Mouse (Mus musculus) lung, adult 18-20 months (tissue): Measurements from ENCODE around the gene Gm10277.

Experiments used
- DNase-seq, 2 experiments: peaks; one replicate each; pipeline ENCODE4 v3.0.0; 2022; ENCODE audit warnings: mixed read lengths in 2 of 2

The Gm10277 gene

GRCm38 (mm10) chr11:77787707-77788106 lies at the start of gene Gm10277:
TSS of gene Gm10277 (minus strand) at chr11:77787747.
- DNase-seq = no peak

GRCm38 (mm10) chr11:77836751-77837150 lies 49.2 kb upstream of the Gm10277 start:
- no peak for DNase-seq

- no peak for DNase-seq
Measured at GRCm38 (mm10) chr11:77836290-77836689, 48.7 kb upstream of the Gm10277 start.

GRCm38 (mm10) chr11:77835109-77835508 lies 47.6 kb upstream of the Gm10277 start:
- no peak for DNase-seq

- DNase-seq = no peak
Measured at GRCm38 (mm10) chr11:77832541-77832940, 45.0 kb upstream of the Gm10277 start.

GRCm38 (mm10) chr11:77830875-77831274 lies 43.3 kb upstream of the Gm10277 start:
- DNase-seq = no peak

GRCm38 (mm10) chr11:77829043-77829841 lies 41.7 kb upstream of the Gm10277 start:
- DNase-seq = peak in 1 of 2 experiments; percentile 32

- no peak for DNase-seq
Measured at GRCm38 (mm10) chr11:77828163-77828562, 40.6 kb upstream of the Gm10277 start.

GRCm38 (mm10) chr11:77827241-77827995 lies 39.9 kb upstream of the Gm10277 start:
- peak; percentile 50 to 61 for DNase-seq

GRCm38 (mm10) chr11:77826311-77826710 lies 38.8 kb upstream of the Gm10277 start:
- DNase-seq = no peak

- DNase-seq = peak; percentile 63 to 71
Measured at GRCm38 (mm10) chr11:77825853-77826252, 38.3 kb upstream of the Gm10277 start.

GRCm38 (mm10) chr11:77822781-77823180 lies 35.2 kb upstream of the Gm10277 start:
- peak in 1 of 2 experiments; percentile 41 for DNase-seq

- peak; percentile 31 to 44 for DNase-seq
Measured at GRCm38 (mm10) chr11:77821648-77822047, 34.1 kb upstream of the Gm10277 start.

GRCm38 (mm10) chr11:77816003-77816402 lies 28.5 kb upstream of the Gm10277 start:
- DNase-seq = peak; percentile 65 to 76

GRCm38 (mm10) chr11:77813969-77814368 lies 26.4 kb upstream of the Gm10277 start:
- DNase-seq = peak; percentile 45 to 59

GRCm38 (mm10) chr11:77810018-77810417 lies 22.5 kb upstream of the Gm10277 start:
- DNase-seq = no peak

GRCm38 (mm10) chr11:77809215-77809614 lies 21.7 kb upstream of the Gm10277 start:
- DNase-seq = no peak

- no peak for DNase-seq
Measured at GRCm38 (mm10) chr11:77808051-77808465, 20.5 kb upstream of the Gm10277 start.

- DNase-seq = no peak
Measured at GRCm38 (mm10) chr11:77806855-77807254, 19.3 kb upstream of the Gm10277 start.

GRCm38 (mm10) chr11:77806218-77806617 lies 18.7 kb upstream of the Gm10277 start:
- no peak for DNase-seq

- peak; percentile 60 to 69 for DNase-seq
Measured at GRCm38 (mm10) chr11:77802341-77802865, 14.9 kb upstream of the Gm10277 start.

- DNase-seq = peak; percentile 77 to 85
Measured at GRCm38 (mm10) chr11:77800869-77801701, 13.5 kb upstream of the Gm10277 start.

- no peak for DNase-seq
Measured at GRCm38 (mm10) chr11:77800491-77800868, 12.9 kb upstream of the Gm10277 start.
